8 mouse cellular contexts compared by ENCODE assay signal in genomic region chr11:118436471-118436935, GRCm38 (mm10). TPM values are rescaled to one million over a fixed set of nuclear protein-coding genes. Genes with fewer than 3 reads are reported as not detected.
DNase-seq lines count a peak whose midpoint lies in the region; ATAC-seq and TF ChIP-seq lines count a peak whose summit lies in the region.

No protein-coding gene starts in this region.

- no peak overlapping the region for H3K9ac ChIP-seq in kidney, embryonic 16.5 days (replicated peaks; ENCODE audit: low read length)
- no peak overlapping the region for H3K9ac ChIP-seq in kidney, postnatal 0 days (ENCODE audit: low read depth, low read length)

- WGBS in kidney, embryonic 16.5 days: 48% methylated on average over 6 of the region's 6 CpGs
- 51% methylated on average over 6 of the region's 6 CpGs for WGBS in kidney, postnatal 0 days

- peak; percentile 72 for DNase-seq in kidney, adult 11 months
- peak; percentile 83 for DNase-seq in Muller cell, postnatal 12 days (ENCODE audit: inconsistent ontology term)
- DNase-seq in cerebellum, postnatal 10 days: peak; percentile 89 to 90
- no peak for DNase-seq in kidney, postnatal 0 days (ENCODE audit: low spot score)
- DNase-seq in urinary bladder, adult 2 months (ENCODE audit: low spot score): no peak

- H3K9me3 ChIP-seq in kidney, embryonic 16.5 days (ENCODE audit: low read length): no peaks in the 10 kb centered on the region
- no peaks in the 10 kb centered on the region for H3K9me3 ChIP-seq in kidney, postnatal 0 days (replicated peaks; ENCODE audit: low read length)

- no peak overlapping the region for H3K4me3 ChIP-seq in kidney, embryonic 16.5 days (ENCODE audit: low read length)
- no peak overlapping the region for H3K4me3 ChIP-seq in kidney, postnatal 0 days (replicated peaks; ENCODE audit: low read depth, low read length)

- no peak overlapping the region for H3K4me2 ChIP-seq in kidney, embryonic 16.5 days (replicated peaks; ENCODE audit: low read depth, low read length)
- no peak overlapping the region for H3K4me2 ChIP-seq in kidney, postnatal 0 days (ENCODE audit: low read length)

- H3K27ac ChIP-seq in kidney, embryonic 16.5 days (ENCODE audit: low read length): no peak overlapping the region
- peak overlapping the region; percentile 15; the same call in 1 of the 2 replicates for H3K27ac ChIP-seq in kidney, postnatal 0 days

- H3K4me1 ChIP-seq in kidney, embryonic 16.5 days (ENCODE audit: insufficient read depth, low read length): peaks cover 27% of the 10 kb centered on the region; the same call in 1 of the 2 replicates
- peaks cover 15% of the 10 kb centered on the region; the same call in 1 of the 2 replicates for H3K4me1 ChIP-seq in kidney, postnatal 0 days (replicated peaks; ENCODE audit: insufficient read depth, low read length)

- no peaks in the 10 kb centered on the region for H3K36me3 ChIP-seq in kidney, embryonic 16.5 days (ENCODE audit: insufficient read depth, low read length)
- no peaks in the 10 kb centered on the region for H3K36me3 ChIP-seq in kidney, postnatal 0 days (ENCODE audit: insufficient read depth, low read length)

- peak; percentile 43 for TF ChIP-seq CTCF in kidney, postnatal 0 days (IDR thresholded peaks at IDR 0.05; ENCODE audit: low read depth)

- H3K27me3 ChIP-seq in kidney, embryonic 16.5 days (ENCODE audit: insufficient read depth, low read length): no peaks in the 10 kb centered on the region
- H3K27me3 ChIP-seq in kidney, postnatal 0 days (ENCODE audit: insufficient read depth, low read length): no peaks in the 10 kb centered on the region

- ATAC-seq in kidney, embryonic 16.5 days (ENCODE audit: low FRiP score, low TSS enrichment): no peak
- no peak for ATAC-seq in kidney, postnatal 0 days (replicated peaks; ENCODE audit: low FRiP score, low read depth)
- no peak for ATAC-seq in erythroblast, adult 5-6 weeks (replicated peaks; ENCODE audit: low FRiP score, poor library complexity, severe bottlenecking)
- ATAC-seq in megakaryocyte progenitor cell, adult 5-6 weeks (replicated peaks; ENCODE audit: poor library complexity): no peak

RNA-seq across cellular contexts. Expression of gene C1qtnf1, which starts 8.5 kb away (rescaled TPM):
- polyA plus RNA-seq in kidney, embryonic 16.5 days (2015; fragmentation: Nextera tagmentation; extraction: Ambion mirVana): 8.2 and 8.3 TPM in 2 replicates
- 13.0 and 15.0 TPM in 2 replicates for polyA plus RNA-seq in kidney, postnatal 0 days (2015; fragmentation: Nextera tagmentation; extraction: Ambion mirVana)
- total RNA-seq in erythroblast, adult 5-6 weeks (2015; ENCODE audit: low replicate concordance): not detected in 2 replicates
- not detected in 2 replicates for total RNA-seq in erythroblast, adult 5-6 weeks (2017; ENCODE audit: low replicate concordance)
- total RNA-seq in megakaryocyte progenitor cell, adult 5-6 weeks (2015): not detected in 2 replicates
- not detected in 2 replicates for total RNA-seq in megakaryocyte progenitor cell, adult 5-6 weeks (2017)
- 31.7 and 38.1 TPM in 2 replicates for polyA plus RNA-seq in urinary bladder, adult 2 months (2012; rRNA removed)

RNA-seq across cellular contexts. Expression of gene Cant1, which starts 17.6 kb away (rescaled TPM):
- 30.6 and 30.9 TPM in 2 replicates for polyA plus RNA-seq in kidney, embryonic 16.5 days (2015; fragmentation: Nextera tagmentation; extraction: Ambion mirVana)
- polyA plus RNA-seq in kidney, postnatal 0 days (2015; fragmentation: Nextera tagmentation; extraction: Ambion mirVana): 25.7 and 25.8 TPM in 2 replicates
- total RNA-seq in erythroblast, adult 5-6 weeks (2015; ENCODE audit: low replicate concordance): 3.8 and 10.0 TPM in 2 replicates
- 4.0 and 6.0 TPM in 2 replicates for total RNA-seq in erythroblast, adult 5-6 weeks (2017; ENCODE audit: low replicate concordance)
- 17.6 and 19.2 TPM in 2 replicates for total RNA-seq in megakaryocyte progenitor cell, adult 5-6 weeks (2015)
- 18.7 and 20.0 TPM in 2 replicates for total RNA-seq in megakaryocyte progenitor cell, adult 5-6 weeks (2017)
- polyA plus RNA-seq in urinary bladder, adult 2 months (2012; rRNA removed): 38.2 and 41.2 TPM in 2 replicates

RNA-seq across cellular contexts. Expression of gene Lgals3bp, which starts 34.6 kb away (rescaled TPM):
- polyA plus RNA-seq in kidney, embryonic 16.5 days (2015; fragmentation: Nextera tagmentation; extraction: Ambion mirVana): 14.9 and 18.1 TPM in 2 replicates
- polyA plus RNA-seq in kidney, postnatal 0 days (2015; fragmentation: Nextera tagmentation; extraction: Ambion mirVana): 68.8 and 80.3 TPM in 2 replicates
- total RNA-seq in erythroblast, adult 5-6 weeks (2015; ENCODE audit: low replicate concordance): 54.5 and 58.0 TPM in 2 replicates
- 7.7 and 18.0 TPM in 2 replicates for total RNA-seq in erythroblast, adult 5-6 weeks (2017; ENCODE audit: low replicate concordance)
- total RNA-seq in megakaryocyte progenitor cell, adult 5-6 weeks (2015): 92.3 and 118 TPM in 2 replicates
- 51.7 and 56.3 TPM in 2 replicates for total RNA-seq in megakaryocyte progenitor cell, adult 5-6 weeks (2017)
- 154 and 187 TPM in 2 replicates for polyA plus RNA-seq in urinary bladder, adult 2 months (2012; rRNA removed)

RNA-seq across cellular contexts. Expression of gene Engase, which starts 40.1 kb away (rescaled TPM):
- 6.1 and 7.5 TPM in 2 replicates for polyA plus RNA-seq in kidney, embryonic 16.5 days (2015; fragmentation: Nextera tagmentation; extraction: Ambion mirVana)
- 5.3 and 5.8 TPM in 2 replicates for polyA plus RNA-seq in kidney, postnatal 0 days (2015; fragmentation: Nextera tagmentation; extraction: Ambion mirVana)
- 0.63 and 2.1 TPM in 2 replicates for total RNA-seq in erythroblast, adult 5-6 weeks (2015; ENCODE audit: low replicate concordance)
- total RNA-seq in erythroblast, adult 5-6 weeks (2017; ENCODE audit: low replicate concordance): 0.84 and 0.85 TPM in 2 replicates
- 0.89 and 1.2 TPM in 2 replicates for total RNA-seq in megakaryocyte progenitor cell, adult 5-6 weeks (2015)
- total RNA-seq in megakaryocyte progenitor cell, adult 5-6 weeks (2017): 3.2 and 4.6 TPM in 2 replicates
- 14.0 and 15.4 TPM in 2 replicates for polyA plus RNA-seq in urinary bladder, adult 2 months (2012; rRNA removed)

Comparison
In these comparisons a context has a peak if more than half of its experiments do, and no peak if none do; other contexts are left out.
1. DNase-seq: peak in kidney, adult 11 months (single experiment), Muller cell, postnatal 12 days (single experiment) and cerebellum, postnatal 10 days (2 of 2); none in kidney, postnatal 0 days (single experiment) and urinary bladder, adult 2 months (single experiment).